Mouse (Mus musculus) neutrophil, adult 83 days (primary cell): ENCODE results near the gene Auts2. TPM values are rescaled to one million over a fixed set of nuclear protein-coding genes. Genes with fewer than 3 reads are reported as not detected.

ENCODE experiments used
- total RNA-seq, 2 experiments: library from RNA; stranded (reverse); gene quantifications; one replicate each; pipeline ENCODE4 v1.2.4; 2023

The Auts2 gene
- 1 to 10 TPM; 2.9 to 4.6 TPM for total RNA-seq

DNA sequence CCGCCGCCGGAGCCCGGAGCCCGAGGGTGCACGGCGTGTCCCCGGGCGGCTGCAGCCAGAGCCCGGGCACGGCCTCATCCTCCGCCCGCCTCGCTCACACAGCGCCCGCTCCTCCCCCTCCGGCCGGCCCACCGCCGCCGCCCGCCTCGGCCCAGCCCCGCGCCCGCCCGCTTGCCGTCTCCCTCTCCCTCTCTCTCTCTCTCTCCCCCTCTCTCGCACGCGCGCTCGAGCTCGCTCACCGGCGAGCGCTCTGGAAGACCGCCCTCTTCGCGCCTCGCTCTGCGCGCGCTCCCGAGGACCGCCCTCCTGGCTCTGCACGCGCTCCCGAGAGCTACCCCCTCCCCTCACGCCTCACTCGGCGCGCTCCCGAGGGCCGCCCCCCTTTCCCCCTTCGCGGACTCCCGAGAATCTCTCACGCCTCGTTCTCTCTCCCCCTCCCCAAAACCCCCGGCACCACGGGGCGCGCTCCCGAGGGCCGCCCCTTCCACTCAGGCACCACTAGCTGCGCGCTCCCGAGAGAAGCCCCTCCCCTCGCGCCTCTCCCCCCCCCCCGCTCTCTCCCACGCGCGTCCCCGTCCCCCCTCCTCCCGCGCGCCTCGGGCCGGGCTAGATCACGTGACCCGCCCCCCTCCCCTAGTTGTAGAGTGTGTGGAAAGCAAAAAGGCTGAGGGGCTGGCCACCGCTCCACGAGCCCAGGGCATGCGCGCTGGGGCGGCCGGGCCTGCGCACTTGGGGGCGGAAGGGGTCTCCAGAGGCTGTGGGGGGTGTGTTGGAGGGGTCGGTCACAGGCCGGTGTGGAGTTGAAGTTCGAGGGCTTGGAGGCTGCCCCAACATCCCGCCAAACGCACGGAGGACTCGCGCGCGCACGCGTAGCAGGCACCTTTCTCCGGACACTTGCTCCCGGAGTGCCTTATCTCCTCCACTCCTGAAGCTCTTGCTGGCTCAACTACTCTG, at the start of gene Auts2:
Gene Auts2, minus strand, starts transcription at position 227 of the 954 bp plus-strand sequence.

